Mouse (Mus musculus) stomach, embryonic 15.5 days (tissue): ENCODE results near the gene Nphp4. TPM values are rescaled to one million over a fixed set of nuclear protein-coding genes. Genes with fewer than 3 reads are reported as not detected.
"Not testable (repeated sequence)": the region's sequence is repeated elsewhere in the genome, so short reads cannot be mapped to it uniquely, and the experiment has no call there.

ENCODE experiments used
- ATAC-seq: fragments of 200-750 bp; cut with Nextera tagmentation; 2 replicates; pipeline ENCODE4 v1.8.0; 2017; ENCODE audit warnings: low read depth, moderate number of reproducible peaks, moderate TSS enrichment; ENCODE audit not compliant: insufficient read depth, low FRiP score
- H3K27ac ChIP-seq: fragments of 300-500 bp; sonication (generic); 2 replicates; pipeline ENCODE4 v1.5.1; 2015; ENCODE audit warnings: mild to moderate bottlenecking, inconsistent platforms
- H3K27me3 ChIP-seq: fragments of 300-500 bp; sonication (generic); replicated peaks from 2 replicates; pipeline ENCODE4 v1.6.1; 2015; ENCODE audit warnings: inconsistent platforms
- H3K36me3 ChIP-seq: fragments of 300-500 bp; sonication (generic); 2 replicates; pipeline ENCODE4 v1.6.1; 2015; ENCODE audit warnings: inconsistent platforms
- H3K4me1 ChIP-seq: fragments of 300-500 bp; sonication (generic); 2 replicates; pipeline ENCODE4 v1.6.1; 2015; ENCODE audit warnings: inconsistent platforms
- H3K4me2 ChIP-seq: fragments of 300-500 bp; sonication (generic); 2 replicates; pipeline ENCODE4 v1.6.1; 2015; ENCODE audit warnings: mild to moderate bottlenecking, inconsistent platforms
- H3K4me3 ChIP-seq: fragments of 300-500 bp; sonication (generic); replicated peaks from 2 replicates; pipeline ENCODE4 v1.5.1; 2015; ENCODE audit warnings: inconsistent platforms
- H3K9ac ChIP-seq: fragments of 300-500 bp; sonication (generic); 2 replicates; pipeline ENCODE4 v1.6.1; 2015; ENCODE audit warnings: inconsistent platforms
- H3K9me3 ChIP-seq: fragments of 300-500 bp; sonication (generic); 2 replicates; pipeline ENCODE4 v1.6.1; 2016; ENCODE audit warnings: inconsistent platforms
- WGBS: fragments of 180-500 bp; shearing (Covaris S2); methylation state at CpG from one replicate; pipeline ENCODE4 v1.1.7; 2015; 5-methylcytosine and 5-hydroxymethylcytosine counted together
- polyA plus RNA-seq: library from polyadenylated mRNA; unstranded; fragments of >200 nt; fragmentation: Nextera tagmentation; extraction: Ambion mirVana; gene quantifications from 2 replicates; pipeline ENCODE4 v1.2.1, GENCODE M21; 2015

The Nphp4 gene
- polyA plus RNA-seq, 1 experiment from 2014 or later, result 1.9 TPM

GRCm38 (mm10) chr4:152546481-152546880 is 70.0 kb downstream of the Nphp4 start:
- no peak for ATAC-seq
- 64% methylated on average over 8 of the region's 8 CpGs for WGBS

GRCm38 (mm10) chr4:152547886-152548663 is 71.6 kb downstream of the Nphp4 start:
- no peak overlapping the region for H3K4me2 ChIP-seq
- 44% methylated on average over 37 of the region's 37 CpGs for WGBS
- no peak overlapping the region for H3K9ac ChIP-seq
- 0 out of 2 replicates have a peak, but pooled peaks cover 5% of the 10 kb centered on the region for H3K4me1 ChIP-seq
- H3K9me3 ChIP-seq, result no peaks in the 10 kb centered on the region
- no peaks in the 10 kb centered on the region for H3K36me3 ChIP-seq
- H3K27me3 ChIP-seq, result no peaks in the 10 kb centered on the region
- ATAC-seq, result no peak
- H3K27ac ChIP-seq, result no peak overlapping the region
- no peak overlapping the region for H3K4me3 ChIP-seq

More at GRCm38 (mm10) chr4:152546481-152546880, 70.0 kb downstream of the Nphp4 start:
- Histone ChIP-seq H3K4me1 (0 out of 2 replicates have a peak, but pooled peaks cover 5% of the 10 kb centered on the region), H3K36me3 (no peaks in the 10 kb centered on the region), H3K9me3 (no peaks in the 10 kb centered on the region), H3K9ac (no peak overlapping the region), H3K4me2 (no peak overlapping the region), H3K27me3 (no peaks in the 10 kb centered on the region), H3K27ac (no peak overlapping the region), H3K4me3 (no peak overlapping the region)

- no peak for ATAC-seq
- Histone ChIP-seq H3K27ac (no peak overlapping the region), H3K27me3 (no peaks in the 10 kb centered on the region), H3K4me1 (peaks cover 12% of the 10 kb centered on the region; the same call in 1 of the 2 replicates), H3K9me3 (no peaks in the 10 kb centered on the region), H3K4me3 (no peak overlapping the region), H3K9ac (no peak overlapping the region), H3K4me2 (no peak overlapping the region), H3K36me3 (no peaks in the 10 kb centered on the region)
- 93% methylated on average over 18 of the region's 18 CpGs for WGBS
Measured at GRCm38 (mm10) chr4:152549507-152550202, 73.1 kb downstream of the Nphp4 start.

GRCm38 (mm10) chr4:152550203-152550549 is 73.7 kb downstream of the Nphp4 start:
- Histone ChIP-seq H3K9me3 (no peaks in the 10 kb centered on the region), H3K36me3 (no peaks in the 10 kb centered on the region), H3K27me3 (no peaks in the 10 kb centered on the region), H3K4me2 (no peak overlapping the region), H3K9ac (no peak overlapping the region), H3K4me1 (peaks cover 14% of the 10 kb centered on the region; the same call in 1 of the 2 replicates), H3K4me3 (no peak overlapping the region), H3K27ac (no peak overlapping the region)
- WGBS, result 88% methylated on average over 6 of the region's 6 CpGs
- no peak for ATAC-seq

GRCm38 (mm10) chr4:152553582-152554285 is 77.2 kb downstream of the Nphp4 start:
- H3K9me3 ChIP-seq, result no peaks in the 10 kb centered on the region
- no peak for ATAC-seq
- H3K4me2 ChIP-seq, result no peak overlapping the region
- no peak overlapping the region for H3K4me3 ChIP-seq
- no peaks in the 10 kb centered on the region for H3K36me3 ChIP-seq
- H3K4me1 ChIP-seq, result peaks cover 13% of the 10 kb centered on the region; the same call in 1 of the 2 replicates
- WGBS, result 86% methylated on average over 8 of the region's 8 CpGs
- H3K9ac ChIP-seq, result no peak overlapping the region
- no peak overlapping the region for H3K27ac ChIP-seq
- H3K27me3 ChIP-seq, result no peaks in the 10 kb centered on the region

GRCm38 (mm10) chr4:152554421-152554820 is 77.9 kb downstream of the Nphp4 start:
- ATAC-seq, result no peak

GRCm38 (mm10) chr4:152555806-152556205 is 79.3 kb downstream of the Nphp4 start:
- not testable (repeated sequence) for ATAC-seq, H3K9me3 ChIP-seq, H3K27ac ChIP-seq, H3K36me3 ChIP-seq, H3K4me3 ChIP-seq, H3K4me2 ChIP-seq, H3K9ac ChIP-seq, H3K27me3 ChIP-seq
- 63% methylated on average over 3 of the region's 3 CpGs for WGBS
- peaks cover 13% of the 10 kb centered on the region; the same call in 1 of the 2 replicates for H3K4me1 ChIP-seq

More at GRCm38 (mm10) chr4:152554421-152554820, 77.9 kb downstream of the Nphp4 start:
- Histone ChIP-seq H3K36me3 (no peaks in the 10 kb centered on the region), H3K9ac (no peak overlapping the region), H3K27ac (no peak overlapping the region), H3K27me3 (no peaks in the 10 kb centered on the region), H3K4me1 (peaks cover 13% of the 10 kb centered on the region; the same call in 1 of the 2 replicates), H3K4me2 (no peak overlapping the region), H3K9me3 (no peaks in the 10 kb centered on the region), H3K4me3 (no peak overlapping the region)
- WGBS, result 51% methylated on average over 18 of the region's 18 CpGs

- Histone ChIP-seq H3K4me3 (no peak overlapping the region), H3K9ac (no peak overlapping the region), H3K4me1 (peaks cover 13% of the 10 kb centered on the region; the same call in 1 of the 2 replicates), H3K4me2 (no peak overlapping the region), H3K9me3 (no peaks in the 10 kb centered on the region), H3K36me3 (no peaks in the 10 kb centered on the region), H3K27ac (no peak overlapping the region), H3K27me3 (no peaks in the 10 kb centered on the region)
- WGBS, result 37% methylated on average over 17 of the region's 17 CpGs
- no peak for ATAC-seq
Measured at GRCm38 (mm10) chr4:152558246-152558645, 81.7 kb downstream of the Nphp4 start.

GRCm38 (mm10) chr4:152568006-152568405 is 91.5 kb downstream of the Nphp4 start:
- no peaks in the 10 kb centered on the region for H3K36me3 ChIP-seq
- 74% methylated on average over 4 of the region's 4 CpGs for WGBS
- no peaks in the 10 kb centered on the region for H3K27me3 ChIP-seq
- H3K9me3 ChIP-seq, result no peaks in the 10 kb centered on the region
- H3K4me1 ChIP-seq, result no peaks in the 10 kb centered on the region
- H3K4me3 ChIP-seq, result no peak overlapping the region
- no peak overlapping the region for H3K27ac ChIP-seq
- no peak overlapping the region for H3K9ac ChIP-seq
- H3K4me2 ChIP-seq, result no peak overlapping the region
- no peak for ATAC-seq

- Histone ChIP-seq H3K27ac (no peak overlapping the region), H3K4me3 (no peak overlapping the region), H3K9ac (no peak overlapping the region), H3K36me3 (no peaks in the 10 kb centered on the region), H3K9me3 (no peaks in the 10 kb centered on the region), H3K4me1 (no peaks in the 10 kb centered on the region), H3K27me3 (no peaks in the 10 kb centered on the region), H3K4me2 (no peak overlapping the region)
- 43% methylated on average over 23 of the region's 23 CpGs for WGBS
- no peak for ATAC-seq
Measured at GRCm38 (mm10) chr4:152568662-152569395, 92.3 kb downstream of the Nphp4 start.

GRCm38 (mm10) chr4:152574266-152574665 is 97.8 kb downstream of the Nphp4 start:
- ATAC-seq, result no peak
- WGBS, result 50% methylated on average over 12 of the region's 12 CpGs
- no peaks in the 10 kb centered on the region for H3K4me1 ChIP-seq
- H3K4me3 ChIP-seq, result no peak overlapping the region
- H3K4me2 ChIP-seq, result no peak overlapping the region
- H3K9ac ChIP-seq, result no peak overlapping the region
- H3K27me3 ChIP-seq, result no peaks in the 10 kb centered on the region
- H3K9me3 ChIP-seq, result no peaks in the 10 kb centered on the region
- no peak overlapping the region for H3K27ac ChIP-seq
- no peaks in the 10 kb centered on the region for H3K36me3 ChIP-seq
